Mouse (Mus musculus): ENCODE results near the gene Rassf8. TPM values are rescaled to one million over a fixed set of nuclear protein-coding genes. Genes with fewer than 3 reads are reported as not detected.

The Rassf8 gene
- total RNA-seq, 2 experiments from 2014 or later: 79.1 to 106 TPM

DNA sequence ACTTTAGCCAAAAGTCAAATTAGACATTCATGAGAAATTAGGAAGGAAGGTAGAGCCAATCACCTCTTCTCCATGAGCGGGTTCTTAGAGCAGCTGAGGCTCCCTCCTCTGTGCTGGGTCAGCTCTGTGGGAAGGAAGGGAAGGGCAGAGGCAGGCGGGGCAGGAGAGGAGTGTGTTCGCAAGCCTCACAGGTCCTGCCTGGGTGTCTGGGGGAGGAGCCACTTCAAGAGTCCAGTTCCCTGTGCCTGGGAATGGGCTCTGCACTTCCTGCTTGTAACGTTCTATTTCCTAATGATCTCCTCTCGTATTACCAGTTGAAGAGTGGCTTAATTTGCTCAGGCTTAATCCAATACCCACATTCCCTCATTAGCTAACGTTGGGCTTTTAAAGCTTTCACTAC lies 32.8 kb downstream of the Rassf8 start:
- no peak for DNase-seq

- DNase-seq: no peak
These were observed 33.7 kb downstream of the Rassf8 start for GRCm38 (mm10) chr6:145780180-145780802.

DNA sequence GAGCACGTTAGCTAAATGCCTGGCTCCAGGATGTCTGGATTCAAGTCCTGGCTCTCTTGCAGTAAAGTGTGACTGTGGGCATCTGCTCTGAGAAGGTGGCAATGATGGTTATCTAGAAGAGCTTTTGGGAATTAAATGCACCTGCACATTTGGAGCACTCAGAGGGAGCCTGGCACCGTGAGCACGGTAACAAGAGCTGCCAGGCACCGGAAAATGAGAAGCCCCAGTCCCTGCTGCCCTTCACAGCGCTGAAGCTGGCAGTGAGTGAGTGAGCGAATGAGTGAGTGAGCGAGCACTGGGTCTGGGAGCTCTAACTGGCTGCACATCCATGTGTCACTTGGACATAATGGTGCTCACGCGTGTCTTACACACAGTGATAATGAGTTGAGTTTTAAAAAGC lies 34.7 kb downstream of the Rassf8 start:
- DNase-seq: no peak

DNA sequence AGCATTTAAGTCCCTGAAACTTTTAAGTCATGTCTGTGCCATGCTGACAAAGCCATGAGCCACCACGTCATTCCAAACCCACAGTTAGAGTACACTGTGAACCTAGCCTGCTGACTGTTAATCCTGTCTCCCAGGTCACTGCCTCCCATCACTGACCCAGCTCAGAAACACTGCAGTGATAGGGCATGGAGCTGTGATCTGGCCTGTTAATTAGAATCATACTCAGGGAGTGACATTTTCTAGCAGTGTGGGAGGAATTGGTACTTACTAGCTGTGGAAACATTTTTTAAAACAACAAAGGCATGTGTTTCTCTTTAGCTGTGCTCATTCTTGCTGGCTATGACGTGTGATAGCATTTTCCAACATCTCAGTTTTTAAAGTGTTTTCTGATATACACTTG lies 35.4 kb downstream of the Rassf8 start:
- DNase-seq: no peak

- DNase-seq: no peak
These were observed 40.8 kb downstream of the Rassf8 start for GRCm38 (mm10) chr6:145787311-145787710.

- no peak for DNase-seq
These were observed 43.2 kb downstream of the Rassf8 start for GRCm38 (mm10) chr6:145789738-145790137.

- no peak for DNase-seq
These were observed 45.8 kb downstream of the Rassf8 start for GRCm38 (mm10) chr6:145792373-145792772.

DNA sequence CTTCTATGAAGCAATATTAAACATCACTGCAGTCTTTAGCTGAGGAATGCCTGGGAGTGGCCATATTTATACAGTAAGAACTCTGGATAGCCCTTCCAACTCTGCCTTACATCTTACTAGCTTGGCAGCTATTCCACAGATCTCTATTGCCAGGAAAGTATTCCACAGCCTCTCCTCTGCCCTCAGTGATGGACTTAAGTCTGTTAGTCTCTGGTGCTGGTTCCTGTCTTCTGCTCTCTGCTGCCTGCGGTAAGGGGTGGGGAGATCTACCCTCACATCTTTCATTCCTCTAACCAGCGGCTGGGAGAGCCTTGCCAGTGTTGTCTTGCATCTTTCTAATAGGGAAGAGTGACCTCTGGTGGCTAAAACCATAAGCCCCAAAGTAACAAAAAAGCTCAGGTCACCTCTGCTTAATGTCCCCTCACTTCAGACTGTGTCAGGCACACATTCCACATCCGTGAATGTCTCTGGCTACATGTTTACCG lies 46.6 kb downstream of the Rassf8 start:
- peak; percentile 33 to 64 for DNase-seq

DNA sequence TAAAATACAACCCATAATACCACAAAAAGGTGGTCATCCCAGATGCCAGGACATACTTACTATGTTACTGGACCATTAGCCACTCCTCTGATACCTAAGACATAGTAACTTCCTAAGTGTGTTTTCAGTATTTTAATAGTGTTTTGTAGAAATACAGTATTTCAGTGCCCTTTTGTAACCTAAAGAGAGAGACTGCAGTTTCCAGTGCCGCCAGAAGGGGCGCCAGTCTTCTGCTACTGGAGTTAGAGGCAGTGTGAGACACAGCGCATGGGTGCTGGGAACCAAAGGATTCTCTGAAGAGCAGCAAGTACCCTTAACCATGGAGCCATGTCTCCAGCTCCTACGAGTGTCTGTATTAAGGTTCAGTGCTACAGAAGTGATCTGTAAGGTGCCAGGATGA lies 48.1 kb downstream of the Rassf8 start:
- DNase-seq: no peak

- no peak for DNase-seq
These were observed 49.9 kb downstream of the Rassf8 start for GRCm38 (mm10) chr6:145796191-145797023.

GRCm38 (mm10) chr6:145797692-145798091 lies 51.1 kb downstream of the Rassf8 start:
- no peak for DNase-seq

- DNase-seq: no peak
These were observed 55.4 kb downstream of the Rassf8 start for GRCm38 (mm10) chr6:145801796-145802488.

GRCm38 (mm10) chr6:145802881-145803280 lies 56.3 kb downstream of the Rassf8 start:
- no peak for DNase-seq

- no peak for DNase-seq
These were observed 57.7 kb downstream of the Rassf8 start for GRCm38 (mm10) chr6:145804276-145804675.

GRCm38 (mm10) chr6:145806784-145807183 lies 60.2 kb downstream of the Rassf8 start:
- no peak for DNase-seq

DNA sequence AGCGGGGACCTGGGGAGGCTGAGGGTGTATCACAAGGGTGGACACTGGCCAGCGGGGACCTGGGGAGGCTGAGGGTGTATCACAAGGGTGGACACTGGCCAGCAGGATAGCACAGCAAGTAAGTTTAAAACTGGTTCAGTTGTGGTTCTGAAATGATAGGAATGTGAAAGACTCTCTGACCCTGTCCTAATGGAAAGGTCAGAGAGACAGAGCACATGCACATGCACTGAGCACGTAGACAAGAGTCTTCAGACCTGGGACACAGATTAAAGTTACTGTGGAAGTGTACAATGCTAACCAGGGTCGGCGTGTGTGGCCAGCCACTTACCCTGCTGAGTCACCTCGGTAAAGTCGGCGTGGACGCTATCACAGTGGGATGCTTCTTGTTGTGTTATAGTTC lies 61.4 kb downstream of the Rassf8 start:
- no peak for DNase-seq

GRCm38 (mm10) chr6:145809566-145809965 lies 63.0 kb downstream of the Rassf8 start:
- DNase-seq: no peak

- DNase-seq: no peak
These were observed 63.5 kb downstream of the Rassf8 start for GRCm38 (mm10) chr6:145810015-145810414.

GRCm38 (mm10) chr6:145811174-145811573 lies 64.6 kb downstream of the Rassf8 start:
- no peak for DNase-seq

GRCm38 (mm10) chr6:145815200-145815599 lies 68.7 kb downstream of the Rassf8 start:
- DNase-seq: no peak

- DNase-seq: peak; percentile 50 to 55
These were observed 72.6 kb downstream of the Rassf8 start for GRCm38 (mm10) chr6:145819151-145819550.

DNA sequence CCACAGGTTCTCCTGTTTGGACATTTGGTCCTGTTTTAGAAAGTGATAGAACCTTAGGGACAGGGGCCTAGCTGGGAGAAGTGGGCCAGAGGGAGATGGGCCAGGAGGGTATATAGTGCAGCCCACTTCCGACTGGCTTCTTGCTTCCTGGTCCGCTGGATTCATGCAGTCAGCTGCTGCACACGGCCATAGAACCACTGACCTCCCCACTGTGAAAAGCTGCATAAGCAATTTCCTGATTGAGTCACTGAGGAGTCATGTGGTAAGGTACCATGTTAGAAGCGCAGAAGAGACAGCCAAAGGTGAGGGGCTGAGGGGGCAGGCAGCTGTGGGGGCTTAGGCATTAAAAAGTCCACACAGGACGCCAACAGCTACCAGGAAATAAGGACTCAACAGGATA lies 75.7 kb downstream of the Rassf8 start:
- no peak for DNase-seq

DNA sequence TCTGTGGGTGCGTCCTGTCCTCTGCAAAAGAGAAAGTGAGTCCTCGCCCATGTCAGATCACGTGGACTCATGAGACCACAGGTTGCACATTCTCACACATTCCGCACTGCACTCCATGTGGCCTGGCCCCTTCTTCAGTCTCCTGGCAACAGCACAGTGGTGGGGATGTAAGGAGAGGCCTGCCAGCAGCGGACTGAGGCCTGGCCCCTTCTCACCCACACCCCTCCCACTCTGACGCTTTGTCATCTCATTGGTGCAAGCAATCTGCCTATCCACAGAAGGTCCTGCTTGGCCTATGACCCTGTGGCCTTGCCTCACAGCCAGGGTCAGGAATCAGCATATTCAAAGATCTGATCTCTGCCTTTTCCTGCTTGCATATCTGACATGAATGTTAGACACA lies 76.6 kb downstream of the Rassf8 start:
- peak in 1 of 2 experiments; percentile 33 for DNase-seq
